Mouse (Mus musculus) small intestine, adult 2 months (tissue): ENCODE measurements at regions not wholly inside any gene's neighbourhood (a gene's known extent, or its start where the extent isn't known, plus 50 kb on each side); places are given as distances from the start of the nearest gene placed in this dataset.

Source experiments
- H3K27ac ChIP-seq: fragments of 200-500 bp; 2 replicates; pipeline ENCODE4 v1.5.1; 2012; ENCODE audit warnings: low read depth, low read length, control low read depth, inconsistent platforms; ENCODE audit not compliant: insufficient read depth
- H3K27me3 ChIP-seq: fragments of 200-500 bp; 2 replicates; pipeline ENCODE4 v1.6.1; 2012; ENCODE audit warnings: mild to moderate bottlenecking, moderate library complexity, low read length, inconsistent platforms; ENCODE audit not compliant: control insufficient read depth, insufficient read depth
- H3K36me3 ChIP-seq: fragments of 200-500 bp; 2 replicates; pipeline ENCODE4 v1.6.1; 2012; ENCODE audit warnings: mild to moderate bottlenecking, low read length, control low read depth, inconsistent platforms; ENCODE audit not compliant: control insufficient read depth, insufficient read depth
- H3K4me1 ChIP-seq: fragments of 200-500 bp; 2 replicates; pipeline ENCODE4 v1.6.1; 2012; ENCODE audit warnings: low read length, inconsistent platforms, mixed read lengths; ENCODE audit not compliant: control insufficient read depth, insufficient read depth, insufficient read length
- H3K4me3 ChIP-seq: fragments of 200-500 bp; 2 replicates; pipeline ENCODE4 v1.5.1; 2012; ENCODE audit warnings: low read depth, mild to moderate bottlenecking, control low read depth, inconsistent platforms, low read length, moderate library complexity
- CTCF ChIP-seq: fragments of 200-500 bp; IDR thresholded peaks from 2 replicates; pipeline ENCODE4 v1.5.1; 2012; ENCODE audit warnings: low read depth, mild to moderate bottlenecking, control low read depth, inconsistent platforms, low read length, moderate library complexity, mixed read lengths; ENCODE audit not compliant: insufficient replicate concordance, insufficient read length; ENCODE audit errors: extremely low read depth
- POLR2A ChIP-seq: fragments of 200-500 bp; IDR thresholded peaks from 2 replicates; pipeline ENCODE4 v1.6.1; 2012; ENCODE audit warnings: low read depth, mild to moderate bottlenecking, control low read depth, inconsistent platforms, low read length, moderate library complexity
- WGBS: fragments of 180-500 bp; shearing (Covaris S2); methylation state at CpG from one replicate; pipeline ENCODE4 v1.1.7; 2018; 5-methylcytosine and 5-hydroxymethylcytosine counted together

- TF ChIP-seq POLR2A (no peak), CTCF (no peak)
- 70% methylated on average over 2 of the region's 2 CpGs for WGBS
- Histone ChIP-seq H3K36me3 (no peaks in the 10 kb centered on the region), H3K27ac (no peak overlapping the region), H3K4me3 (no peak overlapping the region), H3K27me3 (no peaks in the 10 kb centered on the region), H3K4me1 (no peaks in the 10 kb centered on the region)
Observed at GRCm38 (mm10) chr3:133759611-133760010, 214.7 kb upstream of the Tet2 start.

- WGBS, result 88% methylated on average over 1 of the region's 1 CpGs
Observed at GRCm38 (mm10) chr3:133760221-133760620, 215.3 kb upstream of the Tet2 start.

GRCm38 (mm10) chr3:133763721-133764120, 218.8 kb upstream of the Tet2 start:
- TF ChIP-seq POLR2A, result no peak
- no peak for TF ChIP-seq CTCF
- Histone ChIP-seq H3K4me3 (no peak overlapping the region), H3K27me3 (no peaks in the 10 kb centered on the region), H3K36me3 (no peaks in the 10 kb centered on the region), H3K27ac (no peak overlapping the region), H3K4me1 (no peaks in the 10 kb centered on the region)

More at GRCm38 (mm10) chr3:133760221-133760620, 215.3 kb upstream of the Tet2 start:
- no peaks in the 10 kb centered on the region for H3K4me1 ChIP-seq
- H3K27ac ChIP-seq, result no peak overlapping the region
- no peak for TF ChIP-seq POLR2A
- TF ChIP-seq CTCF, result no peak
- H3K4me3 ChIP-seq, result no peak overlapping the region
- H3K27me3 ChIP-seq, result no peaks in the 10 kb centered on the region
- H3K36me3 ChIP-seq, result no peaks in the 10 kb centered on the region

- no peak overlapping the region for H3K4me3 ChIP-seq
- H3K36me3 ChIP-seq, result no peaks in the 10 kb centered on the region
- H3K4me1 ChIP-seq, result no peaks in the 10 kb centered on the region
- no peaks in the 10 kb centered on the region for H3K27me3 ChIP-seq
- 57% methylated on average over 2 of the region's 2 CpGs for WGBS
- TF ChIP-seq POLR2A (no peak), CTCF (no peak)
- H3K27ac ChIP-seq, result no peak overlapping the region
Observed at GRCm38 (mm10) chr3:133773490-133773889, 228.6 kb upstream of the Tet2 start.

- Histone ChIP-seq H3K4me1 (no peaks in the 10 kb centered on the region), H3K4me3 (no peak overlapping the region), H3K27ac (no peak overlapping the region), H3K36me3 (no peaks in the 10 kb centered on the region), H3K27me3 (no peaks in the 10 kb centered on the region)
- 39% methylated on average over 3 of the region's 3 CpGs for WGBS
- TF ChIP-seq CTCF (no peak), POLR2A (no peak)
Observed at GRCm38 (mm10) chr3:133774229-133774628, 229.3 kb upstream of the Tet2 start.

- no peaks in the 10 kb centered on the region for H3K36me3 ChIP-seq
- WGBS, result 2% methylated on average over 4 of the region's 4 CpGs
- no peak overlapping the region for H3K4me3 ChIP-seq
- no peaks in the 10 kb centered on the region for H3K4me1 ChIP-seq
- TF ChIP-seq CTCF, result no peak
- no peak for TF ChIP-seq POLR2A
- H3K27me3 ChIP-seq, result no peaks in the 10 kb centered on the region
- no peak overlapping the region for H3K27ac ChIP-seq
Observed at GRCm38 (mm10) chr3:133776013-133776412, 231.1 kb upstream of the Tet2 start.

- no peaks in the 10 kb centered on the region for H3K36me3 ChIP-seq
- H3K4me3 ChIP-seq, result no peak overlapping the region
- H3K27ac ChIP-seq, result no peak overlapping the region
- 64% methylated on average over 2 of the region's 2 CpGs for WGBS
- H3K4me1 ChIP-seq, result no peaks in the 10 kb centered on the region
- TF ChIP-seq POLR2A (no peak), CTCF (no peak)
- H3K27me3 ChIP-seq, result no peaks in the 10 kb centered on the region
Observed at GRCm38 (mm10) chr3:133779161-133779789, 234.3 kb upstream of the Tet2 start.
